Mouse (Mus musculus) heart, postnatal 0 days (tissue): ENCODE measurements around the gene Rab13.

ENCODE experiments used
- CTCF ChIP-seq: IDR thresholded peaks from 2 replicates; pipeline ENCODE4 v1.5.1; 2016; ENCODE audit warnings: antibody characterized with exemption, control low read depth, low read depth
- EP300 ChIP-seq: IDR thresholded peaks from 2 replicates; pipeline ENCODE4 v1.6.1; 2016; ENCODE audit warnings: antibody characterized with exemption, low read depth

GRCm38 (mm10) chr3:90256731-90257530, 43.4 kb downstream of the Rab13 start:
- TF ChIP-seq CTCF, result no peak
- no peak for TF ChIP-seq EP300
